Comparison of ENCODE assay signal across 24 mouse cellular contexts in the genomic region with DNA sequence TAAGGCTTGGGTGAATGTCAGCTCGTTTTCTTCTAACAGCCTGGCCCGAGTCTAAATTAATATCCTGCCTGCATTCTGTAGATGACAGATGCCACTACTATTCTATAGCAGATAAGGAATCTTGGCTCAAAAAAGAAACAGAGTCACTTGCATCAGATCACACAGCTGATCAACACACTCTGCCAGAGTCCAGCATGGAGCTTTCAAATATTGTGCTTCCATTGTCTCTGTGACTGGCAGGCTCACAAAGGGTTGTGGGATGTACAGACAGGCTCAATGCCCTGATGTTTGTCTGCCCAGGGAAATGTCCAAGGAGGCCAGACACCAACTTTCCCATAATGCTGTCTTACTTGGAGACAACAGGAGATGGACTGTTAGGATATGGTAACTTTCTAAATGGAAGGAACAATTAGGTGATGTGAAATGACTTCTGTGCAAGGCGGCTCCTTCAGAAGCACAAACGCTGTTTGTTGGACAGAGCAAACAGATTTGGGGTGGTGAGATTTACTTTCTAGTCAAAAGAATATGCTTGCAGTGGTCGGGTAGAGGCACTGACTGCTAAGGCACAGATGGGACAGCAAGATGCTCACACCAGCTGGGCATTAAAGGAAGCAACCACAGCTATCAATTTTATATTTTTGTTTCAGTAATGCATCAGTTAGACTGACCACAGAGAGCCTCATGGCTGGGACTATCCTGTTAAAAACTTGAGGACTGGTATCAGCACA.
DNase-seq lines count a peak whose midpoint lies in the region; ATAC-seq and TF ChIP-seq lines count a peak whose summit lies in the region.
"Had no signal": no experiment of that assay in that cellular context is flagged by ENCODE, and none has a peak within 500 bp of the region (broad histone marks: within the 10 kb centered on the region; RNA-seq: fewer than 3 reads in every experiment).

No protein-coding gene starts in this region.

- TF ChIP-seq CTCF in brain, embryonic 14.5 days (IDR thresholded peaks at IDR 0.05; ENCODE audit: borderline replicate concordance, extremely low read depth, insufficient read depth, insufficient read length) = no peak
- no peak for TF ChIP-seq CTCF in hindbrain, postnatal 0 days (IDR thresholded peaks at IDR 0.05; ENCODE audit: low read depth)

- WGBS in forebrain, embryonic 15.5 days = 25% methylated on average over 5 of the region's 5 CpGs
- 35% methylated on average over 5 of the region's 5 CpGs for WGBS in forebrain, embryonic 13.5 days
- 50% methylated on average over 5 of the region's 5 CpGs for WGBS in hindbrain, embryonic 12.5 days
- WGBS in hindbrain, postnatal 0 days = 28% methylated on average over 5 of the region's 5 CpGs

- H3K27ac ChIP-seq in forebrain, embryonic 15.5 days (replicated peaks) = no peak overlapping the region; the same call in 1 of the 2 replicates
- no peak overlapping the region for H3K27ac ChIP-seq in forebrain, embryonic 13.5 days
- H3K27ac ChIP-seq in hindbrain, embryonic 12.5 days = peak overlapping the region; percentile 4
- H3K27ac ChIP-seq in hindbrain, postnatal 0 days = no peak overlapping the region
- H3K27ac ChIP-seq: limb, embryonic 13.5 days had no signal

- H3K9ac ChIP-seq in forebrain, embryonic 15.5 days (replicated peaks) = no peak overlapping the region
- H3K9ac ChIP-seq in forebrain, embryonic 13.5 days = no peak overlapping the region
- no peak overlapping the region for H3K9ac ChIP-seq in hindbrain, embryonic 12.5 days
- H3K9ac ChIP-seq in hindbrain, postnatal 0 days (replicated peaks; ENCODE audit: low read length) = no peak overlapping the region
- H3K9ac ChIP-seq: limb, embryonic 13.5 days had no signal

- no peak for TF ChIP-seq POLR2A in brain, embryonic 14.5 days (IDR thresholded peaks at IDR 0.05; ENCODE audit: borderline replicate concordance, extremely low read depth, insufficient read depth, insufficient read length, poor library complexity, severe bottlenecking)

- H3K4me2 ChIP-seq in forebrain, embryonic 15.5 days (replicated peaks) = no peak overlapping the region
- no peak overlapping the region for H3K4me2 ChIP-seq in forebrain, embryonic 13.5 days
- H3K4me2 ChIP-seq in hindbrain, embryonic 12.5 days (replicated peaks) = no peak overlapping the region
- no peak overlapping the region for H3K4me2 ChIP-seq in hindbrain, postnatal 0 days (ENCODE audit: low read depth, low read length)
- H3K4me2 ChIP-seq: heart, embryonic 11.5 days; limb, embryonic 13.5 days; liver, embryonic 11.5 days had no signal

- no peaks in the 10 kb centered on the region for H3K36me3 ChIP-seq in forebrain, embryonic 15.5 days
- H3K36me3 ChIP-seq in forebrain, embryonic 13.5 days (ENCODE audit: poor library complexity, severe bottlenecking) = no peaks in the 10 kb centered on the region
- H3K36me3 ChIP-seq in hindbrain, embryonic 12.5 days = no peaks in the 10 kb centered on the region
- no peaks in the 10 kb centered on the region for H3K36me3 ChIP-seq in hindbrain, postnatal 0 days (ENCODE audit: insufficient read depth, low read length)
- H3K36me3 ChIP-seq: limb, embryonic 13.5 days had no signal

- DNase-seq in brain, embryonic 14.5 days (ENCODE audit: low read depth) = peak; percentile 55
- peak; percentile 6 for DNase-seq in hindbrain, postnatal 0 days (ENCODE audit: low spot score)
- DNase-seq in retina, postnatal 1 day = no peak
- DNase-seq in right cerebral cortex, postnatal 4 days = no peak
- DNase-seq: adrenal gland, postnatal 14 days; cerebellum, adult 11-12 months; cerebellum, adult 9-11 months; gastrocnemius, postnatal 25 days; heart, adult 11 months; heart, postnatal 36 days; kidney, adult 11 months; kidney, postnatal 14 days; lung, postnatal 4 days; thymus, adult 2 months had no signal

- no peaks in the 10 kb centered on the region for H3K9me3 ChIP-seq in forebrain, embryonic 15.5 days
- no peaks in the 10 kb centered on the region for H3K9me3 ChIP-seq in forebrain, embryonic 13.5 days (replicated peaks)
- H3K9me3 ChIP-seq in hindbrain, embryonic 12.5 days (replicated peaks) = no peaks in the 10 kb centered on the region
- no peaks in the 10 kb centered on the region for H3K9me3 ChIP-seq in hindbrain, postnatal 0 days (ENCODE audit: low read length)
- H3K9me3 ChIP-seq: limb, embryonic 13.5 days had no signal

- ATAC-seq in forebrain, embryonic 15.5 days (replicated peaks) = peak; percentile 55; the same call in 1 of the 2 replicates
- no peak for ATAC-seq in forebrain, embryonic 13.5 days
- peak; percentile 87 for ATAC-seq in hindbrain, embryonic 12.5 days (ENCODE audit: low FRiP score)
- peak; percentile 70; the same call in 1 of the 2 replicates for ATAC-seq in hindbrain, postnatal 0 days
- ATAC-seq: inflammation-experienced regulatory T-cells, adult 6 months; Patski had no signal

- H3K4me3 ChIP-seq in forebrain, embryonic 15.5 days = no peak overlapping the region
- H3K4me3 ChIP-seq in forebrain, embryonic 13.5 days = no peak overlapping the region
- H3K4me3 ChIP-seq in hindbrain, embryonic 12.5 days = no peak overlapping the region
- H3K4me3 ChIP-seq in hindbrain, postnatal 0 days (ENCODE audit: low read length) = no peak overlapping the region
- H3K4me3 ChIP-seq: erythroblast, embryonic 14.5 days; limb, embryonic 13.5 days; megakaryocyte, embryonic 14.5 days had no signal

- H3K27me3 ChIP-seq in forebrain, embryonic 15.5 days = no peaks in the 10 kb centered on the region
- no peaks in the 10 kb centered on the region for H3K27me3 ChIP-seq in forebrain, embryonic 13.5 days
- no peaks in the 10 kb centered on the region for H3K27me3 ChIP-seq in hindbrain, embryonic 12.5 days
- no peaks in the 10 kb centered on the region for H3K27me3 ChIP-seq in hindbrain, postnatal 0 days (ENCODE audit: insufficient read depth, low read length)
- H3K27me3 ChIP-seq: limb, embryonic 13.5 days; megakaryocyte, embryonic 14.5 days had no signal

- H3K4me1 ChIP-seq in forebrain, embryonic 15.5 days = peaks cover 11% of the 10 kb centered on the region
- peaks cover 10% of the 10 kb centered on the region for H3K4me1 ChIP-seq in forebrain, embryonic 13.5 days
- H3K4me1 ChIP-seq in hindbrain, embryonic 12.5 days = peaks cover 13% of the 10 kb centered on the region
- peaks cover 4% of the 10 kb centered on the region; the same call in 1 of the 2 replicates for H3K4me1 ChIP-seq in hindbrain, postnatal 0 days (ENCODE audit: insufficient read depth, low read length)
- H3K4me1 ChIP-seq: limb, embryonic 13.5 days; megakaryocyte, embryonic 14.5 days had no signal

Comparison
In these comparisons a context has a peak if more than half of its experiments do, and no peak if none do; other contexts are left out.
1. DNase-seq: peak in brain, embryonic 14.5 days (single experiment) and hindbrain, postnatal 0 days (single experiment); none in retina, postnatal 1 day (single experiment) and right cerebral cortex, postnatal 4 days (single experiment).